Mouse (Mus musculus): ENCODE data around the gene Olfr1431.
"Not testable (repeated sequence)": the region's sequence is repeated elsewhere in the genome, so short reads cannot be mapped to it uniquely, and the experiment has no call there.

The Olfr1431 gene

GRCm38 (mm10) chr19:12200334-12200733, at the start of gene Olfr1431:
Olfr1431 (plus strand) TSS chr19:12200634.
- DNase-seq (ENCODE audit: low spot score in 2 of 2): no peak

GRCm38 (mm10) chr19:12170062-12170599, 30.3 kb upstream of the Olfr1431 start, which contains the start of gene Olfr1555-ps1:
Olfr1555-ps1 (minus strand) TSS chr19:12170112.
- DNase-seq (ENCODE audit: low spot score in 2 of 2): not testable (repeated sequence)

GRCm38 (mm10) chr19:12175431-12175830, 25.0 kb upstream of the Olfr1431 start:
- not testable (repeated sequence) for DNase-seq (ENCODE audit: low spot score in 2 of 2)

- not testable (repeated sequence) for DNase-seq (ENCODE audit: low spot score in 2 of 2)
Measured at GRCm38 (mm10) chr19:12199076-12199475, 1.4 kb upstream of the Olfr1431 start.

- not testable (repeated sequence) for DNase-seq (ENCODE audit: low spot score in 2 of 2)
Measured at GRCm38 (mm10) chr19:12232496-12232895, 32.1 kb downstream of the Olfr1431 start, which contains the start of gene Olfr1432. Olfr1432 (minus strand) TSS chr19:12232596.

- no peak for DNase-seq (ENCODE audit: low spot score in 2 of 2)
Measured at GRCm38 (mm10) chr19:12241559-12241958, 41.1 kb downstream of the Olfr1431 start, which contains the start of gene Olfr262. Olfr262 (minus strand) TSS chr19:12241659.

GRCm38 (mm10) chr19:12260732-12261131, 60.3 kb downstream of the Olfr1431 start, which contains the start of gene Olfr235:
Olfr235 (plus strand) TSS chr19:12261032.
- no peak for DNase-seq (ENCODE audit: low spot score in 2 of 2)
